Mouse (Mus musculus) frontal cortex, adult 2 months (tissue): ENCODE results near the gene Clasp1. TPM values are rescaled to one million over a fixed set of nuclear protein-coding genes. Genes with fewer than 3 reads are reported as not detected.

Experiments used
- DNase-seq, 2 experiments: peaks; one replicate each; pipeline ENCODE4 v3.0.0; 2022; ENCODE audit warnings: low spot score in 1 of 2; ENCODE audit errors: extremely low spot score in 1 of 2
- polyA plus RNA-seq: library from polyadenylated mRNA; depleted of rRNA; stranded (reverse); fragments of >200 nt; gene quantifications from 2 replicates; pipeline ENCODE4 v1.2.3, GENCODE M21; 2012

Gene Clasp1
- polyA plus RNA-seq, 1 experiment, result 68.8 TPM

GRCm38 (mm10) chr1:118485572-118485971 lies 96.7 kb downstream of the Clasp1 start:
- DNase-seq, result no peak

GRCm38 (mm10) chr1:118486021-118486420 lies 97.2 kb downstream of the Clasp1 start:
- DNase-seq, result no peak

DNA sequence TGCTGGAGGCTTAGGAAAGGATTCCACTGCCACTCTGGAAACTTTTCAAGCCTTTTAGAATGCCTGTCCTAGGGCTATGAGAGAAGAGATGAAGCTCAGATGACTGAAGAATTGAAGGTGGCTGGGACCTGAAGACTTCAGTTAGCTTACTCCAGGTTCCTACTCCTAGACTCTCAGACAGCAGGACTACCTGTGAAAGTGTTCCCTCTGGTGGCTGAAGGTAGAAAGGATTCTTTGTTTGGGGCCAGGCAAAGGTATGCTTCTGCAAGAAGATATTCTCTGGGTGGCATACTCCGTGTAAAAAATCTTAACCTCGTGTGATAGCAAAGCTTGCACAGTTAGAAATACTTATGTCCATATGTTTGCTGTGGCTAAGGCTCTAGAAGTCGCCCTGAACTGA lies 104.0 kb downstream of the Clasp1 start:
- DNase-seq, result no peak

- no peak for DNase-seq
Observed at GRCm38 (mm10) chr1:118494551-118494950, 105.7 kb downstream of the Clasp1 start.

DNA sequence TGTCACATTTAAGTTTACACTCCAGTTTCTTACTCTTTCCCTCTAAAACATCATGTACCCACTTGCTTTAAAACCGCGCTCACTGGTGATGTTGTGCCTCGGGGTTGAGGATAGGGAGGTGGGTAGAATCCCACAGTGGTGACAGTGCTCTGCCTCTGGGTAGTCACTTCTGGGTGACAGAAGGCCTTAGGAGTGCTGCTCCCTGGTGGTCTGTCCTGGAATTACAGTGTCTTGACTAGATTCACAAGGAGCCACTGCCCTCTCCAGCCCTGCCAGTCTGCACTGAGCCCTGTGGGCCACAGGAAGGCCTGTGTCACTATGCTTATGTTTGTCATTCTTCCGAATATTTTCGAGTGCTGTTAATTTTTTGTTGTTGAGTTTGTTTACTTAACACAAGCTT lies 109.5 kb downstream of the Clasp1 start:
- DNase-seq, result peak; percentile 29 to 93

DNA sequence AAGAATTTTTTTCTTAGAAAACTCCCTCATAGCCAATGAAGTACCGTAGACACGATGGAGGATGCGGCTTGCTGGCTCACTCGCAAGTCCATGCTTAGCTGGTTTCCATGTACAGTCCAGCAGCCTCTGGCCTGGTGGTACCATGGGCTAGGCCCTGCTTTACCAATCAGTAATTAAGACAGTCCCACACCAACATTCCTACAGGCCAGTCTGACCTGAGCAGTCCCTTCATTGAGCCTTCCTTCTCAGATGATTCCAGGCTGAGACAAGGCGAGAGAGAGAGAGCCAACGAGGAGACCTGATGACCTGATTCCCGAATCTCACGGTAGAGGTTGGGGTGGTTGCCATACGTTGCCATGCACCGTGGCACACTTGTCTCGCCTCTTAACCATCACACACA lies 111.7 kb downstream of the Clasp1 start:
- no peak for DNase-seq

DNA sequence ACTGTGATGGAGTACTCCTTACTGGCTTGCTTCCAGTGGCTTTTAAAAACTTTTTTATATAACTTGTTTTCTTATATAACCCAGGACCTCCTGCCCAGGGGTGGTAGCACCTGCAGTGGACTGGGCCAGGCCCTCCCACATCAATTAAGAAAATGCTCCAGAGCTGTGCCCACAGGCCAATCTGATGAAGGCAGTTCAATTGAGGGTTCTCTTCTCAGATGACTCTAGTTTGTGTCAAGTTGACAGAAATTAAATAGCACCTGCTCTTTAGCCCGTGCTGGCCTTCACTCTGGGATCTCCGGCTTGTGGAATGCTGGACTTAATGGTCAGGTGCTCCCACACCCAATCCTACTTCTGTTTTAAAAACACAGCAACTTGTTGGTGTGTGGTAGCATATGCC lies 112.8 kb downstream of the Clasp1 start:
- DNase-seq, result no peak

- no peak for DNase-seq
Observed at GRCm38 (mm10) chr1:118505746-118506145, 116.9 kb downstream of the Clasp1 start.

GRCm38 (mm10) chr1:118510996-118511395 lies 122.1 kb downstream of the Clasp1 start:
- DNase-seq, result no peak

DNA sequence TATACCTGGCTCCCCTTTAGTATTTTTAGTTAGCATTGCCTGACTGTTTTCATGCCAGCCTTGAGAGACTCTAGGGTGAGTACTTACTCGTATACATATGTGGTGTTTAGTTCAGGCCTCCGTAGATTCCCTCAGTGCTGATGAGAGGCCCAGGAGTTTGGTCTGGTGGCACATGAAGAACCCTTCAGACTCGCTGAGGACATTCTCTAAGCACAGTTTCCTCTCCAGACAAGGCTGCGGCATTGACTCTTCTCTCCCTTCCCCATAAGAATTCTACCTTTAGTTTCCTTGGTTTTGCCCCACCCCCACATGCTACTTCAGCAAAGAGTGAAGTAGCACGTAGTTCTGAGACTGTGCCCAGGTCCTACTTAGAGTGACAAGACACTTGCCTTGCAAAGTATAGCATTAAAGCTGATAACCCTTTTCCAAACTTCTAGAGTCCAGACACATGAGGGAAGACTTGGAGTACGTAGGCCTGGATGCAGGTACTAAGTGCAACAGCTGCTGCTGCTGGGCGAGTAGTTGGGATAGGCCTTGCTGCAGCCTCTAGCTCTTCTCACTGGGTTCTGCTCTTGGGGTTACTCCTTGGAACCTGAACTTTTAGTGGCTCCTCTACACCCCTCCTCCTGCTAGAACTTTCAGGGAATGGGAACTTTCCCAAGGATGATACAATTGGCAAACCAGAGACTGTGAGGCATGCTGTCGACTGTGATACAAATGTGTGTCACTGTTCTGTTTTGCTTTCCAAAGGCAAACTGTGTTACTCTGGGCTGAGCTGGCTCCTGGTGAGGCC lies 123.1 kb downstream of the Clasp1 start:
- no peak for DNase-seq

- DNase-seq, result no peak
Observed at GRCm38 (mm10) chr1:118516256-118516655, 127.4 kb downstream of the Clasp1 start.

- DNase-seq, result no peak
Observed at GRCm38 (mm10) chr1:118523161-118523560, 134.3 kb downstream of the Clasp1 start.

DNA sequence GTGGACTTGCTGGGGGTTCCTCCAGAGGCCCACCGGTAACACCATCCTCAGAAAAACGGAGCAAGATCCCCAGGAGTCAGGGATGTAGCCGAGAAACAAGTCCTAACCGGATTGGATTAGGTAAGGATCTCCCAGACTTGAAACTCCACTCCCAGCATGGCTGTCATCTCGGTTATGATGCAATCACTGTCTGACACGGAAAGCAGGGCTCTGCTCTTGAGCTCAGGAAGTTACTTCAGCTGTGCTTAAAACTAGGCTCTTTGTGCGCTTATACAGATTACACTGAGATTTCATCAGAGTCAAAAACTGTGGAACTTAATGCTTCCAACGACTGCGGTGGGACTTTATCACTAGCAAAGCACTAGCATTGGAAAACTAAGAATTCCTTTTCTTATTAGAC lies 136.5 kb downstream of the Clasp1 start:
- no peak for DNase-seq

- no peak for DNase-seq
Observed at GRCm38 (mm10) chr1:118529213-118529612, 140.4 kb downstream of the Clasp1 start.

DNA sequence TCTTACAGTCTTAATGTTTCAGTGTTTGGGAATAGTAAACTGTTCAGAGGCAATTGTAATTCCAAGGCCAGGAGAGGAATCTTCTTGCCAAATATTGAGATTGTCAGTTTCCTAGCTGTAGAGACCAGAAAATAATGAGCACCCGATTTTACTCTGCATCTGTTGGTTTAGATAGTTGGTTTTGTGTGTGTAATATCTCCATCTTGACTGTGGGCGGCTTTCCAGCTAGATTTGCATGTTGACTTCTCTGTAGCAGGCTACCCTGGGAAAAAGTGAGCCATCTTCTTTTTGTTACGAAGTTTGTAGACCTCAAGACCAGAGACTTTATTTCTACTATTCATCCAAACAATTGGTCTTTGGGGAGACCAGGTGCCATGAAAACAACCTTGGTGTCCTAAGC lies 142.4 kb downstream of the Clasp1 start:
- DNase-seq, result peak in 1 of 2 experiments; percentile 37

DNA sequence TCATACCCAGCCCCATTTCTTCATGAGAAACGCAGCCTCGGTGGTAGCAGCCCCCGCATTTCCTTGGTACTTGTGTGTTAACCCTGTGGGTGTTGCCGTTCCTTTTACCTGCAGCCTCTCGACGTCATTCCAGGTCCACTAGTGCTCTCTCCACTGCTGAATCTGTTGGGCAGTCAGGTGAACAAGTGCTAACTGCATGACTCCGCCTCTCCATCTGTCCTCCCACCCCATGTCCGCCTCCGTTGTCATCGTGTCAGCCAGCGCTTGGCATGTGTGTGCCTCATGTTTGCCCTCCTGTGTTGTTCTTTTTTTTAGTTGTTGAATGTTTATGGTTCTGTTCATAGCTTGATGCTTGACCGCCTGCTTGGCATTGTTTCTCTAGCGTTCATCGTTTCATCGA lies 147.2 kb downstream of the Clasp1 start:
- no peak for DNase-seq

DNA sequence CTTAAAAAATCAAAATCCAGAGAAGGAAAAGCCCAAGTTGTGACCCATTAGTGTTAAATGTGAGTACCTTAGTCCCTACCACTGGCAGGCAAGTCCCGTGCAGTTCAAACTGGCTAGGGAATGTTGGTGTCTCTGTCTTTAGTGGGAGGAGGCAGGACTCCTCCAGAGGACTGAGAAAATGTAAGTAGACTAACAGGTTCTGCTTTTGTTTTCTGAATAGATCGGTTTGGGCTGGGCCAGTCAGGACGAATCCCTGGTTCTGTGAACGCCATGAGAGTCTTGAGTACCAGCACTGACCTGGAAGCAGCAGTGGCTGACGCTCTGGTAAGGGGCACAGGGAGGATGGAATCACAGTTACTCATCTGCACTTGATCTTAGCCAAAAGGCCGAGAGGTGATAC lies 150.2 kb downstream of the Clasp1 start:
- DNase-seq, result no peak

DNA sequence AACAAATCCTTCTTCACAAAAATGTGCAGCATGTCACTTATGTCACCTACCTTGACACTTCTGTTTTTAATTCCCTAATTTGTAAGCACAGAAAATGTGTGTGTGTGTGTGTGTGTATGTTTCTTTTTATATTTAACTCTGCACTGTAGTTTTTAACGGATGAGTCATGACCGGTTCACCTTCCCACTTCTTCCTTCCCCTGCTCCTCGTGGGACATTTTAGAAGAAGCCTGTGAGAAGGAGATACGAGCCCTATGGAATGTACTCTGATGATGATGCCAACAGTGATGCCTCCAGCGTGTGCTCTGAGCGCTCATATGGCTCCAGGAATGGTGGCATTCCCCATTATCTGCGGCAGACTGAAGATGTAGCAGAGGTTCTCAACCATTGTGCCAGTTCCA lies 154.0 kb downstream of the Clasp1 start:
- DNase-seq, result peak in 1 of 2 experiments; percentile 48

DNA sequence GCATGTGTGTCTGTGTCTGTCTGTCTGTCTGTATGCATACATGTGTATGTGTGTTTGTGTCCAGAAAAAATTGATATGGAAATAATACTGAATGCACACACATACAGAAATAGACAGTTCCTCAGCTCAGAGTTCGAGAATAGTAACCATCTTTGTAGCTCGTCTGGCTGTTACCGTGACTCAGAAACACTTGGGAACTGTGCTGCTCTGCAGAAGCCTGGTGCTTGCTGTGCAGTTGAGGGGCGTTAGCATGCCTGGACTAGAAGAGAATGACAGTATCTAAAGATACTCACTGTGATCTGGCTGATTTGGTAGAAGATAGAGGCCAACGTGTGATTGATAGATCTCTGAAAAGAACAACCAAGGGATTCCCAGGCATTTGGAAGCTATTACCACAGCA lies 159.9 kb downstream of the Clasp1 start:
- peak in 1 of 2 experiments; percentile 33 for DNase-seq

- no peak for DNase-seq
Observed at GRCm38 (mm10) chr1:118551152-118551551, 162.3 kb downstream of the Clasp1 start.

- DNase-seq, result no peak
Observed at GRCm38 (mm10) chr1:118552071-118552470, 163.2 kb downstream of the Clasp1 start.

DNA sequence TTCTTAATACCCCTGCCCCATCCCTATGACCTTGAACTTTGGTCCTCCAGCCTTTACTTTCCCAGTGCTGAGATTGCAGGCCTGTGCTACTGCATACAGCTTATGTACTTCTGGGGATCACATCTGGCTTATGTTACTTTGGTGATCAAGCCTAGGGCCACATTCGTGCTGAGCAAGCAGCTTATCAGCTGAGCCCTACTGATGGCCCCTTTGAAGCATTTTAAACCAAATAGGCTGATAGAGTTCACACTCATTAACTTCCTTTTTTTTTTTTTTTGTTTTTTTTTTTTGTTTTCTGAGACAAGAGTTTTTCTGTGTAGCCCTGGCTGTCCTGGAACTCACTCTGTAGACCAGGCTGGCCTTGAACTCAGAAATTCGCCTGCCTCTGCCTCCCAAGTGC lies 164.2 kb downstream of the Clasp1 start:
- DNase-seq, result no peak

DNA sequence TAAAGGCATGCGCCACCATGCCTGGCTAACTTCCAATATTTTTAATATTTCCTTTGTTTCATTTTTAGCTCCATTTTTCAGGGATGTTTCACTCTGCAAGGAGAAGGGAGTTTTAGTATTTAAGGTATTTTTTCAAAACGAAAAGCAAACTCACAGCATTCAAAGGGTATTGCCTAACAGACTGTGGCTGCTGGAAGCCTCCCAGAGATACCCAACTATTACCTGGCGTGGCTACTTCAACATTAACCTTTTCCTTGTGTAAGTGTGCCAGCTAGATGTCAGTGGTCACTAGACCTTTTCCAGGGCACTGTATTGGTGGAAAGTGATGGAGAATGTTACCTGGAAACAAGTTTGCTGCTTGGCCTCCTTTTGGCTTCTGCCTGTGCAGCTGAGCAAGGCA lies 164.6 kb downstream of the Clasp1 start:
- no peak for DNase-seq
